Mouse (Mus musculus): ENCODE results near the gene Ptprm. TPM values are rescaled to one million over a fixed set of nuclear protein-coding genes. Genes with fewer than 3 reads are reported as not detected.

Ptprm gene
- polyA plus RNA-seq, 1 experiment from 2014 or later = 45.7 TPM

DNA sequence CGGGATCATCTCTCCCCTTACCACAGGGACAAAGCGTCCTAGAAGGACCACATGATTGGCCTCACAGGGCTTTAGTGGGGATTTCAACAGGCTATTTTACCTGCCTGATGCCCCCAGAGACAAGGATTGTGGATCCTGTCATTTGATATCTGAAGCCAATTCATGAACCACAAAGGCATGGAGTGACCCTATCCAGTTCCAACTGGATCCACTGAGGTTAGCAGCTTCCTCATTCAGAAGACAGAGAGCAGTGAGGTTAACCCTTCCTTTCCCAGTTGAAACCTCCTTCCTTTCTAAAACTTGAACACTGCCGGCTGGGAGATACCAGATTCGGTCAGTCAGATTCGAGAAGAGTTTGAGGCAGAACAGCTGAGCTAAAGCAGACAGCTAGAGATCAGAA is 14.7 kb downstream of the Ptprm start:
- 88% methylated on average over 5 of the region's 5 CpGs for WGBS
- Histone ChIP-seq H3K4me1 (replicated peaks; ENCODE audit: control insufficient read depth, insufficient read depth, low read length) (no peaks in the 10 kb centered on the region), H3K4me3 (ENCODE audit: low read length) (no peak overlapping the region), H3K36me3 (ENCODE audit: control insufficient read depth, insufficient read depth, low read length) (no peaks in the 10 kb centered on the region), H3K9me3 (ENCODE audit: control insufficient read depth, low read length) (no peaks in the 10 kb centered on the region), H3K27me3 (ENCODE audit: control insufficient read depth, insufficient read depth, low read depth, low read length) (no peaks in the 10 kb centered on the region), H3K27ac (ENCODE audit: low read length) (no peak overlapping the region), H3K4me2 (ENCODE audit: low read depth, low read length) (no peak overlapping the region), H3K9ac (ENCODE audit: low read length) (no peak overlapping the region)
- no peak for ATAC-seq (ENCODE audit: low read depth)

DNA sequence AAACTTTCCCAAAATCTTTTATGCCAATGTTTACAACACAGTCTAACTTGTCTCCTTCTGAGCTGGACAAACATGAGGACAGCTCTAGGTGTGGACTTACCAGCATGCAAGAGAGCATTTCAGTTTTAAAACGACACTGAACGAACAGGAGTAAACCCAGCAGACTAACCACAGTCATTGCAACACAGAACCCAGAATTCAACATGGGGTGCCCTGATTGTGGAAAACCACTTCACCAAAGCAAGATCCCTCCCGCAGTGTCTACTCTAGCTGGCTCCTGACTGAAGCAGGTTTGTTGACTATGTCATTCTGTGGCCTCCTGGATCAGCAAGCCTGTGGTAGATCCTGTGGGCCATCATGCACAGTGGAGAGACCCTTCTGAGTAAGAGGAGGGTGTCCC is 19.9 kb downstream of the Ptprm start:
- Histone ChIP-seq H3K4me2 (ENCODE audit: low read depth, low read length) (no peak overlapping the region), H3K4me3 (ENCODE audit: low read length) (no peak overlapping the region), H3K9ac (ENCODE audit: low read length) (no peak overlapping the region), H3K4me1 (replicated peaks; ENCODE audit: control insufficient read depth, insufficient read depth, low read length) (no peaks in the 10 kb centered on the region), H3K27ac (ENCODE audit: low read length) (no peak overlapping the region), H3K36me3 (ENCODE audit: control insufficient read depth, insufficient read depth, low read length) (no peaks in the 10 kb centered on the region; the same call in 1 of the 2 replicates), H3K9me3 (ENCODE audit: control insufficient read depth, low read length) (no peaks in the 10 kb centered on the region), H3K27me3 (ENCODE audit: control insufficient read depth, insufficient read depth, low read depth, low read length) (no peaks in the 10 kb centered on the region)
- 71% methylated on average over 3 of the region's 3 CpGs for WGBS
- ATAC-seq (ENCODE audit: low read depth) = no peak

DNA sequence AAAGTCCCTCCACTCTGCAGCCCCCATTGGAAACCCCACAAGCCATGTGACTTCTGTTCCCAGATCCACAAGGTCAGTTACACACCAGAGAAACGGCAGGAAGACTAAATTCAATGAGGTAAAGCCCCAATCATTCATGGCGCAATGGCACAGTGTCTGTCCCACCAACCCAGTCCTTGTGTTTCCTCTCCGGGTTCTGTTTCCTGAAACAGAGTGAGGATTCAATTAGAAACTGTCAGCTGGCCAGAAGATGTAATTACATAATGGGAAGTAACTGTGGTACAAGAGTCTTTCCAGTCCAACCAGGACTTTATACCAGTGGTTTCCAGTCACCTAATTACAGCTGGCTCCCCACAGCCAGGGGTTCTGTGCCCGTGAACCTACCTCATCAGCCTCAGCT is 24.8 kb downstream of the Ptprm start:
- ATAC-seq (ENCODE audit: low read depth) = no peak
- Histone ChIP-seq H3K4me3 (ENCODE audit: low read length) (no peak overlapping the region), H3K9me3 (ENCODE audit: control insufficient read depth, low read length) (no peaks in the 10 kb centered on the region), H3K4me1 (replicated peaks; ENCODE audit: control insufficient read depth, insufficient read depth, low read length) (no peaks in the 10 kb centered on the region), H3K4me2 (ENCODE audit: low read depth, low read length) (no peak overlapping the region), H3K36me3 (ENCODE audit: control insufficient read depth, insufficient read depth, low read length) (no peaks in the 10 kb centered on the region; the same call in 1 of the 2 replicates), H3K27me3 (ENCODE audit: control insufficient read depth, insufficient read depth, low read depth, low read length) (no peaks in the 10 kb centered on the region), H3K9ac (ENCODE audit: low read length) (no peak overlapping the region), H3K27ac (ENCODE audit: low read length) (no peak overlapping the region)
- 61% methylated on average over 4 of the region's 4 CpGs for WGBS

DNA sequence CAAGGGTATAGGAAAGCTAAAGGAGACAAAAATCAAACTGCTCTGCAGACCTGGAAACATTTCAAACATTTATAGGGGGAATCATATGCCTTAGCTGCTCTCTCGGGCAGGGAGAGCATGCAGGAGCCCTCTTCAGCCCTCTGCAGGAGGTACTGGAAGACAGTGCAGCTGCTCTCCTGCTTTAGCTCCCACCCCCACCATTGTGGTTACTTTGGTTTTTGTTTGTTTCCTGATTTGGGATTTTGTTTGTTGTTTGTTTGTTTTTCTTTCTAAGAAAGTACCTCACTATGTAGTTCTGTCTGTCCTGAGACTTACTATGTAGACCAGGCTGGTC is 29.8 kb downstream of the Ptprm start:
- Histone ChIP-seq H3K9me3 (ENCODE audit: control insufficient read depth, low read length) (no peaks in the 10 kb centered on the region), H3K4me1 (replicated peaks; ENCODE audit: control insufficient read depth, insufficient read depth, low read length) (0 out of 2 replicates have a peak, but pooled peaks cover 2% of the 10 kb centered on the region), H3K4me2 (ENCODE audit: low read depth, low read length) (no peak overlapping the region), H3K27ac (ENCODE audit: low read length) (no peak overlapping the region), H3K4me3 (ENCODE audit: low read length) (no peak overlapping the region), H3K9ac (ENCODE audit: low read length) (no peak overlapping the region), H3K27me3 (ENCODE audit: control insufficient read depth, insufficient read depth, low read depth, low read length) (no peaks in the 10 kb centered on the region), H3K36me3 (ENCODE audit: control insufficient read depth, insufficient read depth, low read length) (no peaks in the 10 kb centered on the region)
- ATAC-seq (ENCODE audit: low read depth) = no peak
- WGBS = 23% methylated on average over 1 of the region's 1 CpGs

DNA sequence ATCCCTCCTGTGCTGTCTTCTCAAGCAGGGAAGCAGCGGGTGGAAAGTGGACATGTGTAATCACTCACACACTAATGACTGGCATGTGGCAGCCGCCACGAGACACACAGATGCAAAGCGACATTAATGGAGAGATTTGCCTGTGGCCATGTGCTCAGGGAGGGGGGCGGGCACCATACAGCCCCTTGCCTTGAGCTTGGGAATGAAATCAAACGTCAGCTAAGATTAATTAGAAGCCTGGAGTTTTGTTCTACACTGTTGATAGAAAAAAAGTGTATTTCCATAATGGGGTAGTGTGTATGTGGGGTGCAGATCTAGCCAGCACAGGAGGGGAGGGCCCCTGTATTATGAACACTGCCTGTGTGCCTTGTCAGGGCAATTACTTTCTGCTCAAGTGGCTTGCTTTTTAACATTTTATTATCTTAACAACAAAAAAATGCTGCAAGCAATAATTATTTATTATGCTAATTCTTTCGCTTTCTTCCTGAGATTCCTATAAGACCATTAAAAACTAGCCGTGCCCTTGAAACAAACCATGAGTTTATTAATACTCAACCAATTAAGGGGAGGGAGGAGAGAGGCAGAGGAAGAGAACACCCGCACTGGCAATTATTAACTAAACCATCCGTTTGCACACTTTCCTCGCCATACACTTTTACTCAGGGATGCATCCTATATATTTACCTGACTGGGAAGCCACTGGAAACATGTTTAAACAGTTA is 30.3 kb downstream of the Ptprm start:
- Histone ChIP-seq H3K4me1 (replicated peaks; ENCODE audit: control insufficient read depth, insufficient read depth, low read length) (0 out of 2 replicates have a peak, but pooled peaks cover 2% of the 10 kb centered on the region), H3K4me2 (ENCODE audit: low read depth, low read length) (no peak overlapping the region), H3K9me3 (ENCODE audit: control insufficient read depth, low read length) (no peaks in the 10 kb centered on the region), H3K36me3 (ENCODE audit: control insufficient read depth, insufficient read depth, low read length) (no peaks in the 10 kb centered on the region), H3K9ac (ENCODE audit: low read length) (no peak overlapping the region), H3K27ac (ENCODE audit: low read length) (no peak overlapping the region), H3K4me3 (ENCODE audit: low read length) (no peak overlapping the region), H3K27me3 (ENCODE audit: control insufficient read depth, insufficient read depth, low read depth, low read length) (no peaks in the 10 kb centered on the region)
- 46% methylated on average over 11 of the region's 11 CpGs for WGBS
- no peak for ATAC-seq (ENCODE audit: low read depth)

DNA sequence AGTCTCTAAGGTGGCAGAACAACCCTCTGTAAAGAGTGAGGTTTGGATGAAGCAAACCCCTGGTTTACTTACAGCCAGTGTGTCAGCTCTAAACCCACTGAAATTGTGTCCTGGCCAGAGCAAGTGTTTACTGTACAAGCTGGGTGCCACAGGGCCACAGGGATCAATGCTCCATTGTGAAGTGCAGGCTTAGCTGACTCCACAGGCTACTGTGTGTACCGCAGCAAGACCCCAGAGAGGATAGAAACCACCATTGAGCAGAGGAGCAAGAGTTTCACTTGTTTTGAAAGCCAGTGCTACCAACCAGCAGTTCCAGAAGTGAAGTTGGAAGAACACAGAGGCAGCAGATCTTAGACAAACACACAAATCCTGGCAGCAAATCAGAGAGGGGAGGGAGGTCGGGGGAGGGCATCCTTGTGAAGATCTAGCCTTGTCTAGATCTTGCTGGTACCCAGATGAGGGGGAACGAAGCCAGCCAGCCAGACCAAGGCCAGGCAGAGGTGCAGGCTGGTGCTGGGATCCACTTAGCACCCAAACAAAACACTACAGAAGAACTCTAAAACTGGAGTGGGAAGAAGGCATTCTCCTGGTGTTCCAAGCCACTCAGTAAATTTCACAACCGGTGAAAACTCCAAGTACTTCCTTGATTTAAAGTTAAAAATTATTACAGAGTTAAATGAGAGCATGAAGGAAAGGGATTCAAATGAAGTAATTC is 39.6 kb downstream of the Ptprm start:
- Histone ChIP-seq H3K4me3 (ENCODE audit: low read length) (no peak overlapping the region), H3K27me3 (ENCODE audit: control insufficient read depth, insufficient read depth, low read depth, low read length) (no peaks in the 10 kb centered on the region), H3K9me3 (ENCODE audit: control insufficient read depth, low read length) (no peaks in the 10 kb centered on the region), H3K9ac (ENCODE audit: low read length) (no peak overlapping the region), H3K4me2 (ENCODE audit: low read depth, low read length) (no peak overlapping the region), H3K4me1 (replicated peaks; ENCODE audit: control insufficient read depth, insufficient read depth, low read length) (peaks cover 5% of the 10 kb centered on the region; the same call in 1 of the 2 replicates), H3K27ac (ENCODE audit: low read length) (peak overlapping the region; percentile 62), H3K36me3 (ENCODE audit: control insufficient read depth, insufficient read depth, low read length) (no peaks in the 10 kb centered on the region)
- WGBS = 41% methylated on average over 4 of the region's 4 CpGs
- peak; percentile 75 for ATAC-seq (ENCODE audit: low read depth)

DNA sequence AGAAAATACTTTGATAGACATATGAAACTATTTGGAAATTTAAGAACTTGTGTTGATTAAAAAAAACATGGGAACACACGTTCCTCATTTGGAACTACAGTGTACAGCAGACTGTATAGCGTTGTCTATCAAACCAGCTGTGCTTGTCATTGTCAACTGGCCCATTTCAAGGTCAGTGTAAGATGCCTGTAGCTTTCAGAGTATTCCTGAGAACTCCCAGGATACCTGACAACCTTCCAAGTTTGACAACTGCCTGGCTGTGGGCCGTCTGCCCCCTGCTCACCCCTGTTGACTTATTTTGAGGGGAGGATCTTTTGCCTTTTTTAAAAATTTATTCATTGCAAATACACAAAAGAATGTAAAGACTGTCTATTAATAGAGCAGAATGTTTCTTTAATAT is 45.8 kb downstream of the Ptprm start:
- Histone ChIP-seq H3K9ac (ENCODE audit: low read length) (no peak overlapping the region), H3K9me3 (ENCODE audit: control insufficient read depth, low read length) (no peaks in the 10 kb centered on the region), H3K4me1 (replicated peaks; ENCODE audit: control insufficient read depth, insufficient read depth, low read length) (peaks cover 14% of the 10 kb centered on the region), H3K36me3 (ENCODE audit: control insufficient read depth, insufficient read depth, low read length) (no peaks in the 10 kb centered on the region), H3K4me2 (ENCODE audit: low read depth, low read length) (no peak overlapping the region), H3K27ac (ENCODE audit: low read length) (no peak overlapping the region), H3K27me3 (ENCODE audit: control insufficient read depth, insufficient read depth, low read depth, low read length) (no peaks in the 10 kb centered on the region), H3K4me3 (ENCODE audit: low read length) (no peak overlapping the region)
- ATAC-seq (ENCODE audit: low read depth) = no peak
- 83% methylated on average over 3 of the region's 3 CpGs for WGBS

DNA sequence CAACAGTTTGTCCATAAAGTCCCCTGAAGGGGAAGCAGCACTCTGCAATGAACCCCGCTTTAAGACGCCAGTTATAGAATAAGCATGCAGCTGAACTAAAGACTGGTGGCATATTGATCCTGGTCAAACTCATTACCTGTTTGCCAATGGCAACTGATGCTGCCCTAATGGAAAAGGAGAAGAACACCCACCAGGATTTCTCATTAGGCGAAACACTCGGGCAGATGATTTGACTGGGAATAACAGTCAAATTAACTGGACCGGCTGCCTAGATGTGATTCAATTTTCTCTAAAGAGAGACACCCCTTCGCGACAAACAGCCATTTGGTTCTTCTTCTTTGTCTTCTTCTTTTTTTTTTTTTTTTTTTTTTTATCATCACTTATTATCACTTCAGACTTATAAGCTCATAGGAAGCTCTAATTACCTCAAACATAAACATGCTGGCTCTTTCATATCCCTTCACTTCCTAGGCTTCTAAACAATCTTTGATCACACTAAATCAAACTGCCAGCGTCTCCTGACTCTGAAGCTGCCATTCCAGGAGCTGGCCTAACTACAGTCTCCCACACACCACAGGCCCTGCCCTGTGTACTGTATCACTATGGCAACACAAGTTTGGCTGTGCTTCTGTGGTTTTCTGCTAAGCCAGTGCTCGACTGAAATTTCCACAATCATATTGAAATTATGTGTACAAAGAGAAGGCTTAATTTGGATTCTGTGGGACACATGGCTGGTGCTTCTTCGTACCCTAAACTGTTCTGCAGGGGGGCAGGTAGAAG is 48.0 kb downstream of the Ptprm start:
- no peaks in the 10 kb centered on the region for H3K27me3 ChIP-seq (ENCODE audit: control insufficient read depth, insufficient read depth, low read depth, low read length)
- H3K4me2 ChIP-seq (ENCODE audit: low read depth, low read length) = no peak overlapping the region
- no peak overlapping the region for H3K4me3 ChIP-seq (ENCODE audit: low read length)
- no peaks in the 10 kb centered on the region for H3K36me3 ChIP-seq (ENCODE audit: control insufficient read depth, insufficient read depth, low read length)
- H3K9ac ChIP-seq (ENCODE audit: low read length) = no peak overlapping the region
- no peak overlapping the region for H3K27ac ChIP-seq (ENCODE audit: low read length)
- H3K9me3 ChIP-seq (ENCODE audit: control insufficient read depth, low read length) = no peaks in the 10 kb centered on the region
- 62% methylated on average over 10 of the region's 10 CpGs for whole genome bisulfite sequencing
- peaks cover 26% of the 10 kb centered on the region for H3K4me1 ChIP-seq (replicated peaks; ENCODE audit: control insufficient read depth, insufficient read depth, low read length)
- ATAC-seq (ENCODE audit: low read depth) = no peak

DNA sequence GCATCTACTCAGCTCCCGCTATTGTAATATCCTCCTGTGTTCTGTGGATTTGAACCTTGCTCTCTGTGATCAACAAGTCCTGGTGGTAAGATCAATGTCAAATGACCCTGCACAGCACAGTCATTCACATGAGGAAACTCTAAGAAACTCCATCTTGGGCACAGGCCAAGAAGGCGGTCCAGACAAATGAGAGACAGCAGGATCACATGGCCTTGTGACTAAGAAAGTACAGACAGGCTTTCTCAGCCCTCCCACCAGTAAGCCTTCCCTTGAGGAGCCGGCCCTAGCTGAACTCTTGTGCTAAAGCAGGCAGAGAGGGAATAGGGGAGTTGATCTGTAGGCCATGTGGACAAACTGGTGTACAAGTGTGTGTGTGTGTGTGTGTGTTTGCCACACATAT is 49.4 kb downstream of the Ptprm start:
- Histone ChIP-seq H3K36me3 (ENCODE audit: control insufficient read depth, insufficient read depth, low read length) (no peaks in the 10 kb centered on the region), H3K27me3 (ENCODE audit: control insufficient read depth, insufficient read depth, low read depth, low read length) (no peaks in the 10 kb centered on the region), H3K4me2 (ENCODE audit: low read depth, low read length) (no peak overlapping the region), H3K9me3 (ENCODE audit: control insufficient read depth, low read length) (no peaks in the 10 kb centered on the region), H3K4me3 (ENCODE audit: low read length) (no peak overlapping the region), H3K27ac (ENCODE audit: low read length) (no peak overlapping the region), H3K4me1 (replicated peaks; ENCODE audit: control insufficient read depth, insufficient read depth, low read length) (peaks cover 26% of the 10 kb centered on the region), H3K9ac (ENCODE audit: low read length) (no peak overlapping the region)
- peak; percentile 72 for ATAC-seq (ENCODE audit: low read depth)
- 42% methylated on average over 3 of the region's 3 CpGs for WGBS
